In the genomic region with DNA sequence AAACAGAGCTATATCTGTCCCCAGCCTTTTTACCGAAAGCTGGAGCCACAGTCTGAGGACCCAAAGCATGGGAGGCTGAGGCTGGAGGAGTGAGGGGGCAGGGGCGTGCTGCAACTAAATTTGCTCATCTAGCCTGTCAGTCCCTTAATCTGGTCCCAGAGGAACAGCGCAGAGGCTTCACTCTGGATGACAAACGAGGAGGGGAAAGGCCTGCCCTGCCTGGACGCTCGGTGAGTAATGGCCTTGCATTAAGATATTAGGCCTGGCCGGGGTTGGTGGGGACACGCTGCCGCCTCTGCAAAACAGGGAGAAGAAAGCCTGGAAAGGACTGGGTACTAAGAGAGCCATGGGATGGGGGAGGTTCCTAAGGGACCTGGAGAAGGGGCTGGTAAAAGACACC, we compare ENCODE assay signal across 35 mouse cellular contexts. TPM values are rescaled to one million over a fixed set of nuclear protein-coding genes. Genes with fewer than 3 reads are reported as not detected.
DNase-seq lines count a peak whose midpoint lies in the region; ATAC-seq and TF ChIP-seq lines count a peak whose summit lies in the region.
"Had no signal": no experiment of that assay in that cellular context is flagged by ENCODE, and none has a peak within 500 bp of the region (broad histone marks: within the 10 kb centered on the region; RNA-seq: fewer than 3 reads in every experiment).

No protein-coding gene starts in this region.

- no peak overlapping the region for H3K4me2 ChIP-seq in hindbrain, embryonic 11.5 days (replicated peaks; ENCODE audit: low read depth, low read length)
- no peak overlapping the region for H3K4me2 ChIP-seq in hindbrain, postnatal 0 days (ENCODE audit: low read depth, low read length)
- H3K4me2 ChIP-seq in hindbrain, embryonic 13.5 days, result no peak overlapping the region
- H3K4me2 ChIP-seq: embryonic facial prominence, embryonic 13.5 days; limb, embryonic 15.5 days; lung, embryonic 14.5 days; stomach, embryonic 15.5 days had no signal

- H3K9me3 ChIP-seq in hindbrain, embryonic 11.5 days (ENCODE audit: control insufficient read depth, low read length), result no peaks in the 10 kb centered on the region
- H3K9me3 ChIP-seq in hindbrain, postnatal 0 days (ENCODE audit: low read length), result no peaks in the 10 kb centered on the region
- no peaks in the 10 kb centered on the region for H3K9me3 ChIP-seq in hindbrain, embryonic 13.5 days
- H3K9me3 ChIP-seq: embryonic facial prominence, embryonic 13.5 days; limb, embryonic 15.5 days; stomach, embryonic 15.5 days had no signal

- TF ChIP-seq CTCF in hindbrain, postnatal 0 days (IDR thresholded peaks at IDR 0.05; ENCODE audit: low read depth), result no peak

- H3K36me3 ChIP-seq in hindbrain, embryonic 11.5 days (ENCODE audit: control insufficient read depth, insufficient read depth, low read length), result no peaks in the 10 kb centered on the region
- H3K36me3 ChIP-seq in hindbrain, postnatal 0 days (ENCODE audit: insufficient read depth, low read length), result no peaks in the 10 kb centered on the region
- H3K36me3 ChIP-seq in hindbrain, embryonic 13.5 days, result no peaks in the 10 kb centered on the region
- H3K36me3 ChIP-seq: embryonic facial prominence, embryonic 13.5 days; limb, embryonic 15.5 days; stomach, embryonic 15.5 days had no signal

- H3K4me3 ChIP-seq in hindbrain, embryonic 11.5 days (ENCODE audit: low read depth, low read length), result no peak overlapping the region
- no peak overlapping the region for H3K4me3 ChIP-seq in hindbrain, postnatal 0 days (ENCODE audit: low read length)
- no peak overlapping the region for H3K4me3 ChIP-seq in hindbrain, embryonic 13.5 days
- H3K4me3 ChIP-seq: embryonic facial prominence, embryonic 13.5 days; erythroblast, embryonic 14.5 days; gastrocnemius, adult 2 months; left cerebral cortex, adult 2 months; limb, embryonic 15.5 days; megakaryocyte, embryonic 14.5 days; stomach, embryonic 15.5 days had no signal

- no peak for ATAC-seq in hindbrain, embryonic 11.5 days (ENCODE audit: low FRiP score)
- ATAC-seq in hindbrain, postnatal 0 days, result no peak
- no peak for ATAC-seq in hindbrain, embryonic 13.5 days (ENCODE audit: low FRiP score)
- ATAC-seq: forebrain, embryonic 14.5 days; inflammation-experienced regulatory T-cells, adult 6 months had no signal

- H3K27me3 ChIP-seq in hindbrain, embryonic 11.5 days (ENCODE audit: control insufficient read depth, insufficient read depth, low read length), result no peaks in the 10 kb centered on the region; the same call in 1 of the 2 replicates
- 0 out of 2 replicates have a peak, but pooled peaks cover 4% of the 10 kb centered on the region for H3K27me3 ChIP-seq in hindbrain, postnatal 0 days (ENCODE audit: insufficient read depth, low read length)
- peaks cover 14% of the 10 kb centered on the region; the same call in 1 of the 2 replicates for H3K27me3 ChIP-seq in hindbrain, embryonic 13.5 days

- peak overlapping the region; percentile 63 for H3K27ac ChIP-seq in hindbrain, embryonic 11.5 days (ENCODE audit: low read depth, low read length)
- H3K27ac ChIP-seq in hindbrain, postnatal 0 days, result no peak overlapping the region
- H3K27ac ChIP-seq in hindbrain, embryonic 13.5 days, result peak overlapping the region; percentile 58; the same call in 1 of the 2 replicates
- H3K27ac ChIP-seq: embryonic facial prominence, embryonic 13.5 days; gastrocnemius, adult 2 months; kidney, postnatal 0 days; left cerebral cortex, adult 2 months; limb, embryonic 15.5 days; liver, embryonic 14.5 days; stomach, embryonic 15.5 days had no signal

- WGBS in hindbrain, embryonic 11.5 days, result 47% methylated on average over 9 of the region's 9 CpGs
- WGBS in hindbrain, postnatal 0 days, result 53% methylated on average over 9 of the region's 9 CpGs
- WGBS in hindbrain, embryonic 13.5 days, result 28% methylated on average over 9 of the region's 9 CpGs

- peak; percentile 52 to 75 for DNase-seq in adrenal gland, adult (ENCODE audit: inconsistent age in 2 of 2, low spot score in 1 of 2)
- no peak for DNase-seq in adrenal gland, postnatal 4 days (ENCODE audit: low spot score in 2 of 2)
- peak; percentile 47 for DNase-seq in hindbrain, embryonic 11.5 days (ENCODE audit: low spot score)
- no peak for DNase-seq in hindbrain, postnatal 0 days (ENCODE audit: low spot score)
- DNase-seq in MN1 (ENCODE audit: low spot score), result peak; percentile 71
- DNase-seq in kidney, postnatal 14 days, result no peak
- DNase-seq: cerebellum, adult 11 months; cerebellum, postnatal 14 days; embryo, embryonic 11 days; gastrocnemius, adult 2 months; kidney, adult 2 months; left cerebral cortex, postnatal 4 days; lung, embryonic 14.5 days; right cerebral cortex, adult 18-20 months; right cerebral cortex, postnatal 4 days; thymus, postnatal 36 days had no signal

- peaks cover 5% of the 10 kb centered on the region; the same call in 1 of the 2 replicates for H3K4me1 ChIP-seq in hindbrain, embryonic 11.5 days (replicated peaks; ENCODE audit: control insufficient read depth, insufficient read depth, low read length)
- H3K4me1 ChIP-seq in hindbrain, postnatal 0 days (ENCODE audit: insufficient read depth, low read length), result peaks cover 5% of the 10 kb centered on the region
- peaks cover 74% of the 10 kb centered on the region for H3K4me1 ChIP-seq in hindbrain, embryonic 13.5 days (replicated peaks)

- no peak overlapping the region for H3K9ac ChIP-seq in hindbrain, embryonic 11.5 days (ENCODE audit: low read depth, low read length)
- H3K9ac ChIP-seq in hindbrain, postnatal 0 days (replicated peaks; ENCODE audit: low read length), result no peak overlapping the region
- no peak overlapping the region; the same call in 1 of the 2 replicates for H3K9ac ChIP-seq in hindbrain, embryonic 13.5 days
- H3K9ac ChIP-seq: embryonic facial prominence, embryonic 13.5 days; limb, embryonic 15.5 days; liver, embryonic 14.5 days; lung, embryonic 14.5 days; stomach, embryonic 15.5 days had no signal

RNA-seq across cellular contexts. Expression of a gene that starts 10.8 kb away (rescaled TPM):
- not detected for total RNA-seq in adrenal gland, postnatal 4 days (2021)
- 1.9 and 3.3 TPM in 2 replicates for polyA plus RNA-seq in hindbrain, embryonic 11.5 days (2014; fragmentation: Nextera tagmentation; extraction: Ambion mirVana)
- 0.29 and 0.31 TPM in 2 replicates for total RNA-seq in hindbrain, postnatal 0 days (2014; rRNA removed)
- polyA plus RNA-seq in hindbrain, postnatal 0 days (2015; fragmentation: Nextera tagmentation; extraction: Ambion mirVana), result 0.46 and 0.47 TPM in 2 replicates
- polyA plus RNA-seq in hindbrain, embryonic 13.5 days (2015; fragmentation: Nextera tagmentation; extraction: Ambion mirVana), result 6.8 and 9.0 TPM in 2 replicates
- total RNA-seq: gastrocnemius, adult 2 months; gastrocnemius, postnatal 4 days; heart, adult 8-10 months; heart, postnatal 25 days; monocyte, adult 5-6 weeks had no signal
- polyA plus RNA-seq: embryonic facial prominence, embryonic 13.5 days; erythroblast, embryonic 14.5 days; inflammation-experienced regulatory T-cells, adult 6 months; kidney, adult 2 months; liver, embryonic 14.5 days; lung, embryonic 14.5 days; stomach, embryonic 15.5 days had no signal

RNA-seq across cellular contexts. Expression of a gene that starts 16.0 kb away (rescaled TPM):
- 10 to 100 TPM in 1 of 2 experiments, 1 to 10 TPM in 1; 6.9 to 15.1 TPM for total RNA-seq in adrenal gland, postnatal 4 days (2021)
- 10.0 and 14.7 TPM in 2 replicates for polyA plus RNA-seq in hindbrain, embryonic 11.5 days (2014; fragmentation: Nextera tagmentation; extraction: Ambion mirVana)
- total RNA-seq in hindbrain, postnatal 0 days (2014; rRNA removed), result 45.6 and 50.0 TPM in 2 replicates
- polyA plus RNA-seq in hindbrain, postnatal 0 days (2015; fragmentation: Nextera tagmentation; extraction: Ambion mirVana), result 35.6 and 36.2 TPM in 2 replicates
- 33.1 and 35.5 TPM in 2 replicates for polyA plus RNA-seq in hindbrain, embryonic 13.5 days (2015; fragmentation: Nextera tagmentation; extraction: Ambion mirVana)
- total RNA-seq: gastrocnemius, adult 2 months; heart, adult 8-10 months; heart, postnatal 25 days; monocyte, adult 5-6 weeks had no signal
- polyA plus RNA-seq: erythroblast, embryonic 14.5 days had no signal

RNA-seq across cellular contexts. Expression of a gene that starts 18.1 kb away (rescaled TPM):
- under 1 TPM; 0.20 to 0.54 TPM for total RNA-seq in adrenal gland, postnatal 4 days (2021)
- polyA plus RNA-seq in hindbrain, embryonic 11.5 days (2014; fragmentation: Nextera tagmentation; extraction: Ambion mirVana), result 0.47 TPM in 1 of 2 replicates, not detected in the other
- not detected in 2 replicates for total RNA-seq in hindbrain, postnatal 0 days (2014; rRNA removed)
- not detected in 2 replicates for polyA plus RNA-seq in hindbrain, postnatal 0 days (2015; fragmentation: Nextera tagmentation; extraction: Ambion mirVana)
- 0.05 TPM in 1 of 2 replicates, not detected in the other for polyA plus RNA-seq in hindbrain, embryonic 13.5 days (2015; fragmentation: Nextera tagmentation; extraction: Ambion mirVana)
- total RNA-seq: heart, adult 8-10 months; heart, postnatal 25 days; layer of hippocampus, postnatal 10 days; left cerebral cortex, adult 2 months; left cerebral cortex, postnatal 4 days; monocyte, adult 5-6 weeks had no signal
- polyA plus RNA-seq: erythroblast, embryonic 14.5 days; forebrain, embryonic 14.5 days; frontal cortex, adult 2 months; heart, embryonic 14.5 days; inflammation-experienced regulatory T-cells, adult 6 months; kidney, adult 2 months; liver, embryonic 14.5 days; lung, embryonic 14.5 days; neural tube, embryonic 14.5 days had no signal

RNA-seq across cellular contexts. Expression of a gene that starts 32.1 kb away (rescaled TPM):
- total RNA-seq in adrenal gland, postnatal 4 days (2021), result under 1 TPM in 1 of 2 experiments, not detected in 1; 0.34 TPM
- polyA plus RNA-seq in hindbrain, embryonic 11.5 days (2014; fragmentation: Nextera tagmentation; extraction: Ambion mirVana), result 0.73 and 1.0 TPM in 2 replicates
- 0.22 TPM in 1 of 2 replicates, not detected in the other for total RNA-seq in hindbrain, postnatal 0 days (2014; rRNA removed)
- 0.06 TPM in 1 of 2 replicates, not detected in the other for polyA plus RNA-seq in hindbrain, postnatal 0 days (2015; fragmentation: Nextera tagmentation; extraction: Ambion mirVana)
- 0.35 and 0.58 TPM in 2 replicates for polyA plus RNA-seq in hindbrain, embryonic 13.5 days (2015; fragmentation: Nextera tagmentation; extraction: Ambion mirVana)
- total RNA-seq: gastrocnemius, adult 2 months; heart, adult 8-10 months; heart, postnatal 25 days; layer of hippocampus, postnatal 10 days; left cerebral cortex, adult 2 months; left cerebral cortex, postnatal 4 days; monocyte, adult 5-6 weeks had no signal
- polyA plus RNA-seq: erythroblast, embryonic 14.5 days; forebrain, embryonic 14.5 days; frontal cortex, adult 2 months; kidney, adult 2 months; kidney, postnatal 0 days; liver, embryonic 14.5 days; lung, embryonic 14.5 days; neural tube, embryonic 14.5 days had no signal

RNA-seq across cellular contexts. Expression of a gene that starts 41.4 kb away (rescaled TPM):
- 100 to 1,000 TPM; 107 to 109 TPM for total RNA-seq in adrenal gland, postnatal 4 days (2021)
- polyA plus RNA-seq in hindbrain, embryonic 11.5 days (2014; fragmentation: Nextera tagmentation; extraction: Ambion mirVana), result 132 and 134 TPM in 2 replicates
- total RNA-seq in hindbrain, postnatal 0 days (2014; rRNA removed), result 60.4 and 68.1 TPM in 2 replicates
- polyA plus RNA-seq in hindbrain, postnatal 0 days (2015; fragmentation: Nextera tagmentation; extraction: Ambion mirVana), result 99.7 and 103 TPM in 2 replicates
- polyA plus RNA-seq in hindbrain, embryonic 13.5 days (2015; fragmentation: Nextera tagmentation; extraction: Ambion mirVana), result 105 and 106 TPM in 2 replicates

Comparison
In these comparisons a context has a peak if more than half of its experiments do, and no peak if none do; other contexts are left out.
1. DNase-seq: peak in adrenal gland, adult (2 of 2), hindbrain, embryonic 11.5 days (single experiment) and MN1 (single experiment); none in adrenal gland, postnatal 4 days (0 of 2), hindbrain, postnatal 0 days (single experiment) and kidney, postnatal 14 days (single experiment).